Comparison of ENCODE assay signal across 19 mouse cellular contexts in genomic region chr15:25237665-25238664, GRCm38 (mm10).
DNase-seq lines count a peak whose midpoint lies in the region; ATAC-seq lines count a peak whose summit lies in the region.
"Had no signal": no experiment of that assay in that cellular context is flagged by ENCODE, and none has a peak within 500 bp of the region (broad histone marks: within the 10 kb centered on the region; RNA-seq: fewer than 3 reads in every experiment).

No protein-coding gene starts in this region.

- H3K27me3 ChIP-seq in heart, embryonic 12.5 days (replicated peaks), result no peaks in the 10 kb centered on the region
- H3K27me3 ChIP-seq in hindbrain, embryonic 16.5 days (replicated peaks; ENCODE audit: control insufficient read depth, insufficient read depth, low read length), result no peaks in the 10 kb centered on the region
- no peaks in the 10 kb centered on the region for H3K27me3 ChIP-seq in neural tube, embryonic 13.5 days
- H3K27me3 ChIP-seq: megakaryocyte, embryonic 14.5 days had no signal

- ATAC-seq in heart, embryonic 12.5 days (ENCODE audit: insufficient number of reproducible peaks, low FRiP score), result no peak
- ATAC-seq in common myeloid progenitor, adult 5-6 weeks (replicated peaks; ENCODE audit: low read depth, poor library complexity, severe bottlenecking), result peak; percentile 58; the same call in 1 of the 2 replicates
- peak; percentile 40 for ATAC-seq in hindbrain, embryonic 16.5 days
- ATAC-seq in neural tube, embryonic 13.5 days (ENCODE audit: low read depth), result peak; percentile 69

- no peaks in the 10 kb centered on the region for H3K36me3 ChIP-seq in heart, embryonic 12.5 days
- no peaks in the 10 kb centered on the region for H3K36me3 ChIP-seq in hindbrain, embryonic 16.5 days (ENCODE audit: control insufficient read depth, insufficient read depth, low read length)
- H3K36me3 ChIP-seq in neural tube, embryonic 13.5 days, result no peaks in the 10 kb centered on the region
- H3K36me3 ChIP-seq: G1E; heart, embryonic 10.5 days had no signal

- peak; percentile 36 for DNase-seq in heart, adult 11 months
- DNase-seq in retina, postnatal 1 day, result no peak
- DNase-seq in left cerebral cortex, postnatal 25 days (ENCODE audit: low spot score in 2 of 2), result no peak
- DNase-seq in layer of hippocampus, adult 18-20 months (ENCODE audit: low spot score in 2 of 2), result no peak
- DNase-seq: cerebellum, adult 18-20 months; kidney, adult 9 months; lung, embryonic 14.5 days; right cerebral cortex, postnatal 14 days; thymus, adult 18-20 months had no signal

- H3K4me1 ChIP-seq in heart, embryonic 12.5 days (replicated peaks), result no peaks in the 10 kb centered on the region
- no peaks in the 10 kb centered on the region for H3K4me1 ChIP-seq in hindbrain, embryonic 16.5 days (ENCODE audit: control insufficient read depth, insufficient read depth, low read depth, low read length)
- H3K4me1 ChIP-seq in neural tube, embryonic 13.5 days (replicated peaks), result peaks cover 11% of the 10 kb centered on the region
- H3K4me1 ChIP-seq: heart, embryonic 10.5 days; megakaryocyte, embryonic 14.5 days had no signal

- no peak overlapping the region for H3K9ac ChIP-seq in heart, embryonic 12.5 days
- no peak overlapping the region for H3K9ac ChIP-seq in hindbrain, embryonic 16.5 days (ENCODE audit: low read depth, low read length)
- no peak overlapping the region for H3K9ac ChIP-seq in neural tube, embryonic 13.5 days
- H3K9ac ChIP-seq: lung, embryonic 14.5 days had no signal

- H3K27ac ChIP-seq in heart, embryonic 12.5 days (ENCODE audit: poor library complexity, severe bottlenecking), result no peak overlapping the region
- H3K27ac ChIP-seq in hindbrain, embryonic 16.5 days (ENCODE audit: low read depth, low read length), result no peak overlapping the region
- H3K27ac ChIP-seq in neural tube, embryonic 13.5 days (replicated peaks), result peak overlapping the region; percentile 33; the same call in 1 of the 2 replicates
- H3K27ac ChIP-seq: heart, embryonic 10.5 days; layer of hippocampus, adult 2 months; left cerebral cortex, adult 2 months had no signal

- H3K4me3 ChIP-seq in heart, embryonic 12.5 days, result no peak overlapping the region
- no peak overlapping the region for H3K4me3 ChIP-seq in hindbrain, embryonic 16.5 days (ENCODE audit: low read length)
- H3K4me3 ChIP-seq in neural tube, embryonic 13.5 days, result no peak overlapping the region
- H3K4me3 ChIP-seq: erythroblast, embryonic 14.5 days; heart, embryonic 10.5 days; layer of hippocampus, adult 2 months; left cerebral cortex, adult 2 months; megakaryocyte, embryonic 14.5 days had no signal

- intact Hi-C loops in left cerebral cortex, postnatal 25 days (cut with DNase I), result no loop called here

- WGBS in heart, embryonic 12.5 days, result 76% methylated on average over 18 of the region's 18 CpGs
- WGBS in hindbrain, embryonic 16.5 days, result 73% methylated on average over 18 of the region's 18 CpGs
- WGBS in neural tube, embryonic 13.5 days, result 59% methylated on average over 18 of the region's 18 CpGs

- no peaks in the 10 kb centered on the region for H3K9me3 ChIP-seq in heart, embryonic 12.5 days (replicated peaks)
- no peaks in the 10 kb centered on the region for H3K9me3 ChIP-seq in hindbrain, embryonic 16.5 days (ENCODE audit: control insufficient read depth, low read length)
- H3K9me3 ChIP-seq in neural tube, embryonic 13.5 days, result no peaks in the 10 kb centered on the region
- H3K9me3 ChIP-seq: heart, embryonic 10.5 days; megakaryocyte, embryonic 14.5 days had no signal

- H3K4me2 ChIP-seq in heart, embryonic 12.5 days, result no peak overlapping the region
- H3K4me2 ChIP-seq in hindbrain, embryonic 16.5 days (ENCODE audit: low read length), result peak overlapping the region; percentile 5; the same call in 1 of the 2 replicates
- peak overlapping the region; percentile 12; the same call in 1 of the 2 replicates for H3K4me2 ChIP-seq in neural tube, embryonic 13.5 days
- H3K4me2 ChIP-seq: lung, embryonic 14.5 days had no signal
